Mouse (Mus musculus) lung, postnatal 4 days (tissue): ENCODE data around the gene Echdc3.

ENCODE experiments used
- DNase-seq, 2 experiments: peaks; one replicate each; pipeline ENCODE4 v3.0.0; 2021

The Echdc3 gene

GRCm38 (mm10) chr2:6220141-6220805 is 7.4 kb upstream of the Echdc3 start:
- DNase-seq, result peak; percentile 62 to 87

DNA sequence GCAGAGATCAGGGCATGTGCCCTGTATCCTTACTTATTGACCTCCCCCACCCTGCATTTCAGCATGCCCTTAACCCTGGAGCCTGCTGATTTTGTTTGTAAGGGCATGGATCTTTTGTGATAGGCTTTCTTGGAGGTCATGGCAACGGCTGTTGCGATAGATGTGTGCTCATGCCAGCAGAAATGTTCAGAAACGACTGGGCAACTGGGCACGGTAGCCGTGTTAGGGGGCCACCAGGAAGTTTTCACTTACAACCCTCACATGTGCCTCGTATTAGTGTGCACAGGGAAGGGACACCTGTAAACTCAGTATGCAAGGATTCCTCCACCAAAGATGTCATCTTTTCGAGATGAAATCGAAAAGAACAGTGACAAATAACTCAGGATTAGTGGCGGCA is 508 bp downstream of the Echdc3 start:
- no peak for DNase-seq

GRCm38 (mm10) chr2:6210840-6211239 is 2.0 kb downstream of the Echdc3 start:
- DNase-seq, result no peak

GRCm38 (mm10) chr2:6209746-6210145 is 3.1 kb downstream of the Echdc3 start:
- DNase-seq, result no peak

- no peak for DNase-seq
These were observed 3.7 kb downstream of the Echdc3 start for GRCm38 (mm10) chr2:6209116-6209515.

GRCm38 (mm10) chr2:6207736-6208135 is 5.1 kb downstream of the Echdc3 start:
- no peak for DNase-seq

- DNase-seq, result no peak
These were observed 16.4 kb downstream of the Echdc3 start for GRCm38 (mm10) chr2:6196363-6196973.

- DNase-seq, result peak in 1 of 2 experiments; percentile 68
These were observed 17.2 kb downstream of the Echdc3 start for GRCm38 (mm10) chr2:6195468-6196239.

DNA sequence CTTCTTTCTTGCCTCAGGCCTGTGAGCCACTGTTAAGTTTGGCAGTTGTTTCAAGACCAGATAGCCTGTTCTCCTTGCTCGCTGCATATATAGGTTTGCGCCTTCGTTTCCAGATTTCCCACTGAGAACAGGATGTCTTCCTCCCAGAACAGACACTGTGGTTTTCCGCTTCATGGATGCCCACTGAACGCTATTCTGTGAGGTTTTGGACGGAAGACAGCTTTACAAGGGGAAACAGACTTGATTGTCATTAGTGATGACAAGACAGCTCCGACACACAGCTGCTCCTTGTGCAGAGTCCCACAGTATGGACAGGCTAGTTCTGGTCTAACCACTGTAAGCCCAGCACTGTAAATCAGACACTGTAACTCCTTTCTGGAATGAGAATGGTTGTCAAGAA is 18.3 kb downstream of the Echdc3 start:
- DNase-seq, result no peak

GRCm38 (mm10) chr2:6193591-6193973 is 19.3 kb downstream of the Echdc3 start:
- peak in 1 of 2 experiments; percentile 69 for DNase-seq

DNA sequence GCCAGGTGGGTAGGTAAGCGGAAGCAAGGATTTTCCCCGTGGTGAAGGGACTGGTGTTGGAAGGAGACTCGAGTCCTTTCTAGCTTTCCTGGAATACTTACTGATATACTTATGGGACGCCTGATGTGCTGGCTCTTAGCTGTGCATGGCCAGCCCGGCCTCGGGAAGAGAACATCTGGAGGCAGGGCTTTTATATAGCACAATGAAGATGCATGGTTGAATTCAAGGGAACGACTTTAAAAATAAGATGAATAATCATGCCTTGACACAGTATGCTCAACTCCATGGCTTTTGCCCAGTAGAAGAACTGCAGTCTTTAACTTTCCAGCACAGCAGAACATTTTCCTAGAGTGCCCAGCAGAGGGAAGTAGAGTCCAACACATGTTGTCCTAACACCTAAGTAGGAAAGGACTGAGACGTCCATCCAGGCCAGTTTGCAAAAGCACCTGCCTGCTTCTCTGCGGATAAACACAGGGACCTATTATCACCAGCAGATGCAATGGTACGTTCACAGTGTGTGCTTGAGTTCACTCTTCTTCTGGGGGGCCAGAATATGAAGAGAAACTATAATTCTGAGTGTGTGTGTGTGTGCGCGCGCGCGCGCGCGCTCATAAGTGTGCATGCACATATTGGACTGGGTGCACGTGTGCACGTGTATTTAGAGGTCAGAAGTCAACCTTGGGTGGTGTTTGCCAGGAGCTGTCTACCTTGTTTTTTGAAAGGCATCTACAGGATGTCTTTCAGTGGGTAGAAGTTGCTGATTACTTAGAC is 19.8 kb downstream of the Echdc3 start:
- peak in 1 of 2 experiments; percentile 76 for DNase-seq

GRCm38 (mm10) chr2:6190036-6190435 is 22.8 kb downstream of the Echdc3 start:
- no peak for DNase-seq

DNA sequence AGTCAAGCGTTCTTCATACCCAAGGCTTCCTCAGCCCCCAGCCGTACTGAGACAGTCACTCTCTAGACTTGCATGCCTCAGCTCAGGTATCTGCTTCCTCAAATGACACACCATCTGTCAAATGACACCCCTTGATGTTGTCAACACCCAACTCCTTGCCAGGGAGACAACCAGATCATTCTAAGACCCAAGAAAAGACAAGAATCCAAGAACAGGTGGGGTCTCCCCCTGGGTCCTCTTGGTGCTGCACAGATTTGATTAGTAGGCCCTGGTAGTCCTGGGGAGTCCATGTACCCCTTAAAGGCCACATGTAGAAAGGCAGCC is 23.2 kb downstream of the Echdc3 start:
- DNase-seq, result no peak

- no peak for DNase-seq
These were observed 23.8 kb downstream of the Echdc3 start for GRCm38 (mm10) chr2:6188891-6189674.

DNA sequence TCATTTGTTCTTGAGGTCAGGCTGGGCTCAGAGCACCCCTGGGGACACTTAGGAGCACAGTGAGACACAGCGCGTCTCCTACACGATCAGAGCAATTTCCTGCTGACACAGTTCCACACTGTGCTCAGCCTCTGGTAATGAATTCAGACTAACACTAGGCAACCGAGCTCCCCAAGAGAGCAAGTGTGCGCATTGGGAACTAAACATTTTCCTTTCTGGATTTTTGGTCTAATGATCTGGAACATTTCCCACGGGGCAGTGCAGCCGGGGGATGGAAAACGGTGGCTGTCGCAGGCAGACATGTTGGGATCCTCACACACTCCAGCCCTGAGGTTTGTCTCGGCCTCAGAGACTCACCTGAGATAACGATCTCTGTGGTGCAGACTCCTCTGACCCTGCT is 25.4 kb downstream of the Echdc3 start:
- DNase-seq, result no peak

DNA sequence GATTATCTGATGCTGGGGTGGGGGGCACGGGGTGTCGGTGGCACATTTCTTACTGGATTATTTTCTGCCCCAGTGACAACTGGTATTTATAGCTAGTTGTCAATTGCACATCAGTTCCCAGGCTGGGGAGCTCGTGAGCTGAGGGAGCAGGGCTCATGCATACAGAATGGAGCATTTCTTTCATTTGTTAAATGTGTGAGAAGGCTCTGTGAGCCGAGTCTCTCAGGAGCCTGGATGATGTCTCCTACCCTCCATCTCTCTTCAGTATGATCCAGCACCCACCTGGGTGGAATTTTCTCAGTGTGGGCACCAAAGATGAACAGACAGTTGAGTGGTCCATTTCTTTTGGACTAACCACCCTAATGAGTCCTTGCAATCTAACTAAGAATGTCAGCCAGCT is 25.9 kb downstream of the Echdc3 start:
- DNase-seq, result no peak

GRCm38 (mm10) chr2:6179749-6180117 is 33.1 kb downstream of the Echdc3 start:
- DNase-seq, result no peak

- no peak for DNase-seq
These were observed 33.7 kb downstream of the Echdc3 start for GRCm38 (mm10) chr2:6178901-6179748.

- no peak for DNase-seq
These were observed 39.8 kb downstream of the Echdc3 start for GRCm38 (mm10) chr2:6173013-6173412.

- DNase-seq, result no peak
These were observed 44.3 kb downstream of the Echdc3 start for GRCm38 (mm10) chr2:6168560-6168959.

DNA sequence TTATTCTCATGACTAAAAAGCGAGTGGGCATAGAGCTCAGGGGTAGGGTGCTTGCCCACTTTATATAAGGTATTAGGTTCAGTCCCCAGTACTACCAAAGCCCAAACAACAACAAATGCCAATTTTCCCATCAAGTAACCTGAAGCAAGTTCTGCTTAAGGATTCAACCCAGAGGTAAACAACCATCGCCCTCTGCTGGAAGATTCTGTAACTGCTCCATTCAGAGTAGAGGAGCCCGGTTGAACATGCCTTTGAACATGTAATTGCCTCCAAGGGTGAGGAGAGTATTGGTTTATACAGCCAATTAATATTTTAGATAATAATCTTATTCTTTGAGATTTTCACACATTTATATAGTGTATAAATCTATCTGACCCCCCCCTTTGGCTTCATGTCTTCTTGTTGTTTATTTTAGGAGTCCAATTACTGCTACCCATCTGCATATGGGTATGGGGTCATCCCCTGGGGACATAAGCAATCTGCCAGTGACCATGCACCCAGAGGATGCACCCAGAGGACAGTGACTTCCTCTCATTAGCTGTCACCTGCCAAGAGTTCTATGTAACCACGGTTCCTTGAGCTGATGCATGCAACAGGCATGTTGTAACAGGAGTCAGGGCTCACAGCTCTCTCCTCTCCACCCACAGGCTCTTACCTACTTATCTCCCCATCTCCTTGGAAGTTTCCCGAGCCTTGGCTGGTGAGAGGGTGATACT is 44.8 kb downstream of the Echdc3 start:
- peak in 1 of 2 experiments; percentile 83 for DNase-seq
